Mouse (Mus musculus): Measurements from ENCODE around the gene Capn7. TPM values are rescaled to one million over a fixed set of nuclear protein-coding genes. Genes with fewer than 3 reads are reported as not detected.

The Capn7 gene
- 10 to 100 TPM; 28.4 to 29.3 TPM for total RNA-seq (2021)
- long read RNA-seq, experiment 1, transcript Capn7-201 (21 exons, 3,648 nt) = major isoform, 13 of 23 reads
- long read RNA-seq, experiment 1, partial matches to known transcripts = 2 of 23 reads
- long read RNA-seq, experiment 1, other reads (novel, unspliced or antisense) = 8 of 23 reads
- long read RNA-seq, experiment 2, transcript Capn7-201 (21 exons, 3,648 nt) = major isoform, 32 of 42 reads
- long read RNA-seq, experiment 2, partial matches to known transcripts = 1 of 42 reads
- long read RNA-seq, experiment 2, other reads (novel, unspliced or antisense) = 9 of 42 reads

DNA sequence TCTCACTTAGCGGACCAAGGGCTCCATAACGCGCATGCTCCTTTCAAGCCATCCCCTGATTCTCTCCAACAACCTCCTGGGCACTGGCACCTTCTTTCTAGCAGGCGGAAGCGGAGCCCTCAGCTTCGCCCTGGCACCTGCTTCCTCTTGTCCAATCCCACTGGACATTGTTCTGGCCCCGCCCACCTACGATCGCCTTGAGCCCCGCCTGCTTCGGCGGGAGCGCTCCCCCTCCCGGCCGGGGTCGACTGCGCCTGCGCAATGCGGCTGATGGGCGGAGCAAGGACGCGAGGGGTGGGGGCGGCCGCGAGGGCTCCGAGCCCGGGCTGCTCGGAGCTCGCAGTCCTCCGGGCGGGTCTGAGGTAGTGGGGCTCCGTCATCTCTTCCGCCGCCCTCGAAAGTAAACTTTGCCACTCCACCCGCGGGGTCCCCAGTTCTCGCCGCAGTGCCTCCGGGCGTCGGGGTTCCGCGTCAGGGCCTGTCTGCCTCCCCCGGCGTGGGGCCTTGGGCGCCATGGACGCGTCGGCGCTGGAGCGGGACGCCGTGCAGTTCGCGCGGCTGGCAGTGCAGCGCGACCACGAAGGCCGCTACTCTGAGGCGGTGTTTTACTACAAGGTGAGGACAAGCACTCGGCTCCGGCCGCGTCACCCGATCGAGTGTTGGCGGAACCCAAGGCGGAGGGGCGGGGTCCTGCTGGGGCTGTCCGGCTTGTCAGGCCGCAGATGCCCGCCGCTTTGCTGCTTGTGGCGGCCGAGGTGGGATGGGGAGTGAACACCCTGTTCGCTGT is at the start of gene Capn7:
TSS of gene Capn7 (plus strand) at position 270 of the 787 bp plus-strand sequence.
- DNase-seq = peak; percentile 95

DNA sequence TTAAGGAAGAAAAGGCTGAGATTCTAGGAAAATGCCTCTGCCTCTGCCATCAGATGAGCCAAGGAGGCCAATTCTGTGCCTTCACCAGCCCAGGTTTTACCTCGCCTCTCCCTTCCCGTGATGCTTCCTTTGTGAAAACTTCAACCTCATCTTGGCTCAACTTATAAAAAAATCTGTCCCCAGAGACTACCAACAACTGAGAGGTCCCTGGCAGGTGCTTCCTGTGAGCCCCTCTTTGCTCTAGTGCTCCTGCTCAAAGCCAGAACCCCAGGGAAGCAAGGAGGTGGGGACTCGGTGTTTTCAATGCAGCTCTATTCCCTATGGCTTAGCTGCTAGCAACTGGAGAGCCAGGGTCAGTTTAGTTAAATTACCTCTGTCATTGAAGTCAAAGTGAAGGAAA is 23.2 kb upstream of the Capn7 start:
- no peak for DNase-seq

- DNase-seq = no peak
Measured at GRCm38 (mm10) chr14:31316613-31317012, 19.8 kb upstream of the Capn7 start.

DNA sequence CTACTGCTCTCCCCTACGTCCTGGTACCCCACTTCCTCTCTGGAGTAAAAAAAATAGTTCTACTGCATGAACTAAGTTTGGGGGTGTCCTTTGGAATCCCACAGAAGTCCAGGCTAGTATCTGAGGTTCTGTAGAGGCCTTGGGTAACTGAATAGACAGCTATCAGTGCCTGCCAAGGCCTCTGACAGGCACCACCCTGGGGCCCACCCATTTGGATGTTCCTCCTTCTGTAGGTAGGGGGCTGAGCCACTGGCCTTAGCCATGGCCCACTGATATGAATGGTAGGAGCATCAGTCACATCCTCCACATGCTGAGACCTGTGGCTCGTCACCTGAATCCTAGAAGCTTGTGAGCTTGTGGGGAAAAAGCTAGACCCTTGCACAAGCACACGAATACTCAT is 18.7 kb upstream of the Capn7 start:
- DNase-seq = no peak

DNA sequence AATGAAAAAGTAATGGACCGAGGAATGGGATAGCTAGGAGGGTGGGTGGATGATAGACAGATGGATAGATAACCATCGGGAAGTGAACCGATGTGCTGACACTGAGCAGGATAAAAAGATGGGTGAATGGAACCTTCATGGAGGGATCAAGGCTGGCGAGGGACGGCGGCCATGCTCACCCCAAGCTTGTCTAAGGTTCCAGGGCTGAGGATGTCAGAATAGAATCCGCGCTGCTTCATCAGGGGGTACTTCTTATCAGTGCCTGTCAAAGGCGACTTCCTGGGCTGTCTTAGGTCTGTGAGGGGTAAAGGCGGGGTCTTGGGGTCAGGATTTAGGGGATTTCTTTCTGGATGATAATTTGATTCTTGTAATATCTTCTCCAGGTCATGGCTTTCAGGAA is 16.9 kb upstream of the Capn7 start:
- DNase-seq = no peak

GRCm38 (mm10) chr14:31321181-31321580 is 15.3 kb upstream of the Capn7 start:
- no peak for DNase-seq

DNA sequence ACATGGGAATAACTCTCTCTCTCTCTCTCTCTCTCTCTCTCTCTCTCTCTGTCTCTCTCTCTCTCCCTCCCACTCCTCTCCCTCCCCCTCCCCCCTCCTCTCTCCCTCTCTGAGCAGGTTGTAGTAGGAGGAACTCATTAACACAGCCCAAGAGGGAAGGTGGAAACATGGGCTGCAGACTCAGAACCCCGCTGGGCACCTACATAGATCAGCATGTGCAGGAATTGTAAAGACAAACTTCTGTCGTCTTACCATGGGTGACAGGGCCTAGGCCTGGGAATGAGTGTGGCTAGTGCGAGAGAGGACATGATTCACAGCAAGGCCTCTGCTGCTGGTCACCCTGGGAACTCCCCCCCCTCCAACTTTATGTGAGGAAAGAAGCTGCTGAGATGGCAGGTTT is 14.2 kb upstream of the Capn7 start:
- DNase-seq = no peak

GRCm38 (mm10) chr14:31323189-31323588 is 13.2 kb upstream of the Capn7 start:
- DNase-seq = no peak

- DNase-seq = peak; percentile 16
Measured at GRCm38 (mm10) chr14:31323849-31324792, 12.3 kb upstream of the Capn7 start, which contains the start of gene Dnah1. Gene Dnah1, minus strand, starts transcription at chr14:31323896.

DNA sequence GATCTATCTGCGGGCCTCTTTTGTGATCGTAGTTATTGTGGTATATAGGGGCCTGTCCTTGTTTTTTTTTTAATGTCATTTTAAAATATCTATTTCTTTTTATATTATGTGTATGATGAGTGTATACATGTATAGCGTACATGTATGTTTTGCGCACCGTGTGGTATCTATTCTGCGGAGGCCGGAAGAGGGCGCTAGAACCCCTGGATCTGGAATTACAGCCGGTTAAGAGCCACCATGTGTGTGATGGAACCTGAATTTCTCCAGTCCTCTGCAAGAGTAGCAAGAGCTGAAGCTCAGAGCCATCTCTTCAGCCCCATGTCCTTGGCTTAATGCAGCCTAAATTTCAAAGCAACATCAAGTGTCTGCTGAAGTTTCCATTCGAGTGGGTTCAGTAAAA is 11.6 kb upstream of the Capn7 start:
- no peak for DNase-seq

- no peak for DNase-seq
Measured at GRCm38 (mm10) chr14:31325551-31325950, 10.9 kb upstream of the Capn7 start.

DNA sequence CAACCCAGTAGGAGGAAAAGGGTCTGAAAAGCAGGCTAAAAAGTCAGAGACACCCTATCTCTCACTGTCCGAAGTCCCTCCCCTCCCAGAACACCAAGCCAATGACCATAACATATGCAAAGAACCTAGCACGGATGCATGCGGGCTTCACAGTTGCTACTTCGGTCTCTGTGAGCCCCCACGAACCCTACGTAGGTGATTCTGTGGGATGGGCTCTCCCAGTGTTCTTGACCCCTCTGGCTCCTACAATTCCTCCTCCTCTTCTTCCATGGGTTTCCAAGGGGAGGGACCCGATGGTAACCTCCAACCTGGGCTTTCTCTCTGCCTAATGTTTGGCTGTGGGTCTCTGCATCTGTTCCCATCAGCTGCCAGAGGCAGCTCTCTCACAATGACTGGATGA is 9.7 kb upstream of the Capn7 start:
- DNase-seq = no peak

DNA sequence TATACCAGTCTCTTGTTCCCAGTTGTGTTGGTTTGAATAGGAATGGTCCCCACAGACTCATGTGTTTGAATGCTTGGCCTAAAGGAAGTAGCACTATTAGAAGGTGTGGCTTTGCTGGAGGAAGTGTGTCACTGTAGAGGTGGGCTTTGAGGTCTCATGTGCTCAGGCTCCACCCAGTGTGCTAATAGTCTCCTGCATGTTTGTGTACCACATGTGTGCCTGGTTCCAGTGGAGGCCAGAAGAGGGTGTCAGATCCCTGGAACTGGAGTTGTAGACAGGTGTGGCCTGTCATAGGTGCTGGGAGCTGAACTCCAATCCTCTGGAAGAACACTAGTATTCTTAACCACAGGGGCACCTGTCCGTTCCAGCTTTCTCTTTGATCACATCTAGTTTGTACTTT is 9.2 kb upstream of the Capn7 start:
- no peak for DNase-seq

DNA sequence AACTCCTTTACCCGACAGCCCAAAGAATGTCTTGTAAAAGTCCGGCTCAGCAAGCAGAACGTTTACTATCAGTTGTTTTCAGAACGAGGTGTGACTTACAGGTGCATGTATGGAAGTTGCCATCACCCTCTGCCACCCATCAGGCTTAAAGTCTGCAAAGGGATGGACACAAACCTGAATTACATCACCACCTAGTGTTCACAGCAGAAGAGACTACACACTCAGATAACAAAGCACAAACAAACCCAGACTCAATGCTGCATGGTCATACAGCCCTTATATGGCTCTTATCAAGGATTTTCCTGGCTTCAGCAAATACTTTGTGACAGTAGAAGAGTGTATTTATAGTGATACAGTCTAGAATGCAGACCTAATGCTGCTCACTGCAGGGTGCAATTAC is 8.8 kb upstream of the Capn7 start:
- DNase-seq = no peak

DNA sequence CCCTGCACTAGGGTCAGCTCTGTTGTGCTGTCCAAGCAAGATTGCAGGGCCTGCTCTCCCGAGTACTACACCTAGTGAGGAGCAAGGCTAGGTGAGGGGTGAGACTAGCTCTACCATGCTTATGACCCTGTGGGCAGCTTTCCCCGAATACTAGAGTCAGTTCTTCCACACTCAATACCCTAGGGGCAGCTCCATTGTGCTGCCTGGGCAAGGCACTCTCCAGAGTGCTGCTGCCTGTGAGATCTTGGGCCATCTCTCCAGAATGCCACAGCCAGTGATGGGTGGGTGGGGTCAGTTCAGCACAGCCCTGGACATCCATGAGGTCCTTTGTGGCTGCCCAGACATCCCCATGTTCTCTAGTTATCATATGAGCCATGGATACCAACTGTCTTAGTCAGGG is 6.7 kb upstream of the Capn7 start:
- DNase-seq = no peak

DNA sequence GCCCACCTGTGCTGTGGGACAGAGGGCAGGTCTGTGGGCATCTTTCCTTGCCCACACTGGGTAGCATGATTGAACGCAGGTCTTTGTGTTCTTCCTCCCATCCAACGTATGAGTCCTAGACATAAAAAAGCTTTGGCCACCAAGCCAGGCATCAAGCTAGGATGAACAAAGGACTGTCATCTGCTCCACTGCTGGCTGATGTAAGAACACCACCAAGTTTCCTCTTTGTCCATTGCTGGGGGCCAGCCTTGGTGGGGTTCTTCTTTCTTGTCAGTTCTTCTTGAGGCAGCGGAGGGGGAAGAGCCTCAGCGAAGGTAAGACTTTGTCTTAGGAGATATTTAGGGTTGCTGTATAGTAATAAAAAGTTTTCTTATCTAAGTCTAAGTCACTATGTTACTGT is 5.5 kb upstream of the Capn7 start:
- DNase-seq = no peak

GRCm38 (mm10) chr14:31335765-31336164 is 673 bp upstream of the Capn7 start:
- DNase-seq = no peak

DNA sequence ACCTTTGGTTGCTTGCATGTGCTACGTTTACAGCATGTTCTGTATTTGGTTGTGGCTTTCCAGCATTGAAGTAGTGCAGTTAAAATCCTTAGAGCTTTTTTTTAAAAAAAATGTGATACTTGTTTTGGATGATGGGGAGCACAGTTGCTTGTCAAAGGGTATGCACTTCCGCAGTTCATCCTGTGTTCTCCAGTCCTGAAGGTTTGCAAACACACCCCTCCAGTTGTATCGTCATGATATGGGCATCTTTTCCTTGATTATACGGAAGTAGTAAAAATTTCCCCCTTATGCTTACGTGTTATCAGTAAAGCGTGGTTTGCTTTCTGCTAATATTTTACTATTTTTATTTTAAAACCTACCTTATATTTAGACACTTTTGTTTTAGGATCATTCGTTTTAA is 968 bp downstream of the Capn7 start:
- DNase-seq = no peak

- no peak for DNase-seq
Measured at GRCm38 (mm10) chr14:31337947-31338346, 1.5 kb downstream of the Capn7 start.

DNA sequence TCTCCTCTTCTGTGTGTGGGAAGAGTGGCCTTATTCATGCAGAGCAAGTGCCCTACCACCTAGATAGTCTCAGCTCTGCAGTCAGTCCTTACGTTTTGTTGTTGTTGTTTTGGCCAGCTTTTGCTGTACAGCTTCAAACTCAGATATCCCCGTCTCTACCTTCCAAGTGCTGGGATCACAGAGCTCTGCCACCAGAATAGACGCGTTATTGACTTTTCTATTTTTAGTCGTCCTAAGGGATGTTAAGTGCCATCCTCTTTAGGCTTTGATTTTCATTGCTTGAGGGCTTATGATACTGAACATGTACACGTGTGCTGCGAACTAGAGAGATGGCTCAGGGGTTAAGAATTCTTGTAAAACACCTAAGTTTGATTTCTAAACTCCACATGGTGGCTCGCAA is 6.8 kb downstream of the Capn7 start:
- DNase-seq = no peak

- DNase-seq = no peak
Measured at GRCm38 (mm10) chr14:31345367-31345766, 8.9 kb downstream of the Capn7 start.

DNA sequence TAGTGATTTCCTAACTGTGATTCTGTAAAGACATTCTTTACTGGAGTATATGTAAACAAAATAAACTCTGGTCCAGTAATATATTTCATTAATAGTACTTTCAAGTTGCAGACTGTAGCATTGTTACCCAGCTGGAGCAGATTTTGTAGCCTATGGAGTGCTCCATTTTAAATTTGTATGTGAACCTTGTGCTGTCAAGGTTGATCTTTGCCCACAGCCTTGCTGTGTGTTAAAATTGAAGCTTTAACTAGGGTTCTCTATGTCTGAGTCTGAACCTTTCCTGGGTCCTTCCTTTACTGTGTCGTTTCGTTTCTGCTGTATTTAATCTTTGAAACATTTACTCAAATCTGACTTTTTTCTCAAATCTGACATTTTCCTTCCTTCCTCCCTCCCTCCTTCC is 25.8 kb downstream of the Capn7 start:
- DNase-seq = no peak

DNA sequence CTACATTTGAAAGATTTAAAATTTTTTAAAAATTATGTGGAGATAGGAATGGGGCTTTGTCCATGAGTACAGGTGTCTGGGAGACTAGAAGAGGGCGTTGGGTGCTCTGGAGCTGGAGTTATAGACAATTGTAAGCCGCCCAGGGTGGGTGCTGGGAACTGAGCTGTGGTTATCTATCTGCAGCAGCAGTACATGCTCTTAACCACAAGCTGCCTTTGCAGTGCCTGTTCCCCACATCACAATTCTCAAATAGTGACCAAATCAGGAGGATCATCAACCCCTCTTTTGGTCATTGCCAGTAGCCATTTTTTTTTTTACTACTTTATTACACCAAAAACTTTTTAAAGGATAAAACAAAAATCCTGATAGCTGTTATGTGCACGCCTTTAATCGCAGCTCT is 28.2 kb downstream of the Capn7 start:
- no peak for DNase-seq
